ENCODE assay signal across 9 mouse cellular contexts in the genomic region with DNA sequence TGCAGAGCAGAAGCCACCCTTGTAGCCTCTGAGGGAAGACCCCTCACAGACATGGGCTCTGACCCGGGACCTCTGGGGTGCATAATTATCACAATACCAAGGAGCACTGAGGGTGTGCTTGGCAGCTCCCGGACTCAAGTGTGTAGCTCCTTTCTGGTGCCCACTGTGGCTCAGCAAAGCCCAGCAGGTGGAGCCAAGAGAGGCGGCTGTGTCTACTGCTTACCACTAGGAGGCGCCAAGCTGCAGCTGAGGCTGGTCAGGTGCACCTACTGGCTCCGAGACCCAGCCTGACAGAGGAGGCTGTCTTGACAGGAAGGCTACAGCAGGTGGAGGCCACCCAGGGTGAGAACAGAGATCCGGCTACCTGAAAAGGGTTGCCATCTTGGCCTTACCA. TPM values are rescaled to one million over a fixed set of nuclear protein-coding genes. Genes with fewer than 3 reads are reported as not detected.
A peak's percentile ranks its signal among the peaks of the same experiment; 100 is the strongest.
DNase-seq lines count a peak whose midpoint lies in the region; ATAC-seq lines count a peak whose summit lies in the region.
"Had no signal": no experiment of that assay in that cellular context is flagged by ENCODE, and none has a peak within 500 bp of the region (broad histone marks: within the 10 kb centered on the region; RNA-seq: fewer than 3 reads in every experiment).

No protein-coding gene starts in this region.

- H3K4me2 ChIP-seq in kidney, embryonic 15.5 days: no peak overlapping the region
- H3K4me2 ChIP-seq in lung, embryonic 15.5 days: no peak overlapping the region

- no peak overlapping the region for H3K4me3 ChIP-seq in kidney, embryonic 15.5 days (replicated peaks)
- H3K4me3 ChIP-seq in lung, embryonic 15.5 days: no peak overlapping the region
- H3K4me3 ChIP-seq: megakaryocyte, embryonic 14.5 days had no signal

- no peaks in the 10 kb centered on the region for H3K36me3 ChIP-seq in kidney, embryonic 15.5 days
- no peaks in the 10 kb centered on the region for H3K36me3 ChIP-seq in lung, embryonic 15.5 days

- DNase-seq in kidney, adult 18-20 months: peak; percentile 66
- peak; percentile 47 to 55 for DNase-seq in cerebellum, postnatal 36 days
- DNase-seq in gastrocnemius, postnatal 25 days: peak; percentile 68
- peak; percentile 78 for DNase-seq in kidney, postnatal 14 days
- peak; percentile 79 for DNase-seq in ovary, postnatal 36 days (ENCODE audit: low spot score)
- peak; percentile 77 for DNase-seq in thymus, postnatal 14 days

- 15% methylated on average over 6 of the region's 6 CpGs for WGBS in kidney, embryonic 15.5 days
- 14% methylated on average over 6 of the region's 6 CpGs for WGBS in lung, embryonic 15.5 days

- H3K27me3 ChIP-seq in kidney, embryonic 15.5 days: peaks cover 7% of the 10 kb centered on the region; the same call in 1 of the 2 replicates
- H3K27me3 ChIP-seq in lung, embryonic 15.5 days: 0 out of 2 replicates have a peak, but pooled peaks cover 4% of the 10 kb centered on the region

- H3K9ac ChIP-seq in kidney, embryonic 15.5 days: no peak overlapping the region
- H3K9ac ChIP-seq in lung, embryonic 15.5 days: no peak overlapping the region

- peaks cover 19% of the 10 kb centered on the region for H3K4me1 ChIP-seq in kidney, embryonic 15.5 days
- peaks cover 4% of the 10 kb centered on the region; the same call in 1 of the 2 replicates for H3K4me1 ChIP-seq in lung, embryonic 15.5 days
- H3K4me1 ChIP-seq: megakaryocyte, embryonic 14.5 days had no signal

- no peak overlapping the region for H3K27ac ChIP-seq in kidney, embryonic 15.5 days
- H3K27ac ChIP-seq in lung, embryonic 15.5 days: no peak overlapping the region

- H3K9me3 ChIP-seq in kidney, embryonic 15.5 days (replicated peaks): no peaks in the 10 kb centered on the region
- H3K9me3 ChIP-seq in lung, embryonic 15.5 days: no peaks in the 10 kb centered on the region

- ATAC-seq in kidney, embryonic 15.5 days (replicated peaks; ENCODE audit: low FRiP score): no peak; the same call in 1 of the 2 replicates
- peak; percentile 13; the same call in 1 of the 2 replicates for ATAC-seq in lung, embryonic 15.5 days (ENCODE audit: borderline replicate concordance, extremely low read depth, low FRiP score, low TSS enrichment)

RNA-seq across cellular contexts. Expression of a gene that starts 56.9 kb away (rescaled TPM):
- 0.13 and 0.14 TPM in 2 replicates for polyA plus RNA-seq in kidney, embryonic 15.5 days (2015; fragmentation: Nextera tagmentation; extraction: Ambion mirVana)
- total RNA-seq in gastrocnemius, postnatal 25 days (2021): 1 to 10 TPM; 7.0 to 8.9 TPM
- polyA plus RNA-seq in lung, embryonic 15.5 days (2015; fragmentation: Nextera tagmentation; extraction: Ambion mirVana): 0.10 and 0.25 TPM in 2 replicates
